Mouse (Mus musculus) common myeloid progenitor, adult 5-6 weeks (primary cell): ENCODE measurements at regions not wholly inside any gene's neighbourhood (a gene's known extent, or its start where the extent isn't known, plus 50 kb on each side); places are given as distances from the start of the nearest gene placed in this dataset.
"Not testable (repeated sequence)": the region's sequence is repeated elsewhere in the genome, so short reads cannot be mapped to it uniquely, and the experiment has no call there.

Experiments
- ATAC-seq: replicated peaks from 2 replicates; pipeline ENCODE4 v1.8.0; 2016; ENCODE audit warnings: low read depth, mild to moderate bottlenecking, moderate TSS enrichment, inconsistent platforms; ENCODE audit not compliant: poor library complexity, severe bottlenecking

DNA sequence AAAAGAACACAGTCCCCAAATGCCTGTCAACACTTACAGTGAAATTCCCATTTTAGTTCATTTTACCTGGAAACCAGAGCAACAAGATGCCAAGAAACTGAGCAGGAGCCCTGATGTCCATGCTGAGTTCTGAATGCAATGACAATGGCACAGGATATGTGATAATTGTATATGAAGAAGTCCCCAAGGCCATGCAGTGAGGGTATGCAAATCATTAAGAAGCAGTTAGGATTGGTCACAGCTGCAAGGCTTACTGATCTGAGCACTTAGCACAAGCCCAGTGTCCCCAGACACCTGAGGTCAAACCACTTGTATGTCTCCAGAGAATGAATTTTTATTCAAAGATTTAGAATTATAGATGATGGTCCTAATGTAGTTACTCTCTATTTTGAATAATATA lies 419.0 kb upstream of the Tacstd2 start:
- ATAC-seq, result not testable (repeated sequence)

DNA sequence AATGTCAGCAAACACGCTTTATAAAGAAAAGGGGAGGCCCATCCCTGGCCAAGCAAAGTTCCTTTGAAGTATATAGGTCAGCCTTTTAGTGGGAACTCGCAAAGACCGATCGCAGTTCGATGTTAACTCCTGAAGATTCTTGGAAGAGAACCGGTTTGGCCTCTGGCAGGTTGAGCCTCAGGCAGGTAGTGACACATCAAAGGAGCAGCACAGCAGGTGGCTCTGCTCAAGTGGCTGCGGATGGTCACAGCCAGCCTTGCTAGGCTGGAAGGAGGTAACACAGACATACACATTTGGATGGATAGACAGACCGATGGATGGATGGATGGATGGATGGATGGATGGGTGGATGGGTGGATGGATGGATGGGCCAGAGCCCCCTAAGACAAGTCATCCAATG lies 395.9 kb upstream of the Tacstd2 start:
- ATAC-seq, result not testable (repeated sequence)

DNA sequence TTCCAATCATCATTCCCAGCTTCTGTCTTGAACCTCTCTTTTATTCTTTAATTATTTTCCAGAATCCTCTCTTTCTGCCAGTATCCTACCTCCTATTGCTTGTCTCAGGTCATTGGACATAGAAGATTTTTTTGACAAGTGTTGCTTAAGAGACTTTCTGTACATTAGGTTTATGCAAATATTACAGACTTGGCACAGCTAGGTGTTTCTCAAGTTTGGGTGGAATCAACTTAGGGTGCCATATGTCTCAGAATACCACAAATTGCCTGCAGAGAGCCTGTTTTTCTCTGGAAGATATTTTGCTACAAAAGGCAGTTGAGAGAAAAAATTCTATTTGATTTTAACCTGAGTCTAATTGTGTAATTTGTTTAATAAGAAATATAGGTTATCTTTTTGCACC lies 386.9 kb upstream of the Tacstd2 start:
- ATAC-seq, result no peak

DNA sequence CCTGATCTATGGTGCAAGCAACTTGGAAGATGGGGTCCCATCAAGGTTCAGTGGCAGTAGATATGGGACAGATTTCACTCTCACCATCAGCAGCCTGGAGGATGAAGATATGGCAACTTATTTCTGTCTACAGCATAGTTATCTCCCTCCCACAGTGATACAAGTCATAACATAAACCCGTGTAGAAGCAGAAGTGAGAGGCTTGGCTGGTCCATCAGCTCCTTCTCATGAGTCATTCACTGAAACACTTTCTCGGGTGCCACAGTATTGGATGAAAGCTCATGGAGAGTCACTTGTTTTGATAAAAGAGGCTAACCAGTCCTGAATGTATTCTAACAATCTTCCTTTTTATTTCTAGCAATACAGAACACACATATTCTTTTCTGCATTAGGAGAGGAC lies 378.3 kb upstream of the Tacstd2 start:
- ATAC-seq, result no peak

DNA sequence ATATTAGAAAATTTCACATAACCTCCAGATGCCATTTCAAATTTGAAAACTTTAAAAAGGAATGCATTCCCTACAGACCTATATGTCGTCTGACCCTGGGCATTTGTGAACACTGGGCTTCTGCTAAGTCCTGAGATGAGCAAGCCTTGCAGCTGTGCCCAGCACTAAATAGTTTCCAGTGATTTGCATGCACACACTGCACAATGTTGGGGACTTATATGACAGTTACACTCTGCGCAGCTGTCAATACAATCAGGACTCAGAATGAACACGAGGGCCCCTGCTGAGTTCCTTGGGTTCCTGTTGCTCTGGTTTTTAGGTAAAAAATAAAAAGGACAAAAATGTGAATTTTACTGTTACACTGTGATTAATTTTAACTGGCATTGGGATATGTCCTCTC lies 377.7 kb upstream of the Tacstd2 start:
- no peak for ATAC-seq

DNA sequence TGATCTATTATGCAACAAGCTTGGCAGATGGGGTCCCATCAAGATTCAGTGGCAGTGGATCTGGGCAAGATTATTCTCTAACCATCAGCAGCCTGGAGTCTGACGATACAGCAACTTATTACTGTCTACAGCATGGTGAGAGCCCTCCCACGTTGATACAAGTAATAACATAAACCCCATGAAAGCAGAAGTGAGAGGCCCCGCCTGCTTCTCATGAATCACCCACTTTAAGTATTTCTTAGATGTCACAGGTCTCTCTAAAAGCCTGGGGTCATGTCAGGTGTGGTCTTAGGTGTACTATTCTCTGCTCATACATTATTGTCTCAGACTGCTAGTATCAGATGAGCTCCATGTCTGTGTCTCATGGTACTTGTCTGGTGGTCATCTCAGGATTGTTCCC lies 360.9 kb upstream of the Tacstd2 start:
- ATAC-seq, result no peak

DNA sequence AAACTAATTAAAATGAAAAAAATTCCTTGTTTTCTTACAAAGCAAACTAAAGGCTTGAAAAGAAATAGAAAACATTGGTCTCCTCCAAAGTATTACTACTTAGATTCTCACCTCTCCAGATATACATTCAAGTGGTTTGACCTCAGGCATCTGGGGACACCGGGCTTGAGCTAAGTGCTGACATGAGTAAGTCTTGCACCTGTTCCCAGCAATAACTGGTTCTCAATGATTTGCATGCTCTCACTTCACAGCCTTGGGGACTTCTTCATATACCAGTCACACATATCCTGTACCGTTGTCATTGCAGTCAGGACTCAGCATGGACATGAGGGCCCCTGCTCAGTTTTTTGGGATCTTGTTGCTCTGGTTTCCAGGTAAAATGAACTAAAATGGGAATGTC lies 360.3 kb upstream of the Tacstd2 start:
- no peak for ATAC-seq

DNA sequence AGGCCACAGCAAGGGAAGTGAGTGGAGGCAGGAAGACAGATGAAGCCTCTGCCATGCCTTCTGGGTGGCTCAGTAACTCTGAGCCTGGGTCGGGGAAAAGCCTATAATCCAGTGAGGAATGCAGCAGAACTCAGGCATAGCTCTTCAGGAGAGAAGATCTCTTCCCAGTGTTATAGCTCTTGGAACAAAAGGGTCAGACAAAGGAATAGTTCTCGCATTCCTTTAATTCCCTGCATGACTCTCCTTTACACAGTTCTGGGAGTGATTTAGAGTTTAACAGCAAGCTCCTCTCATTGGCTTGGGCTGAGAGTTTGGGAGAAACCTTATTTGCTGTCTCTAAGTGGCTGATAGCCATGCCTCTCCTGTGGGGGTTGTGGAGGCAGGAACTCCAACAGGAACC lies 352.0 kb upstream of the Tacstd2 start:
- ATAC-seq, result no peak

DNA sequence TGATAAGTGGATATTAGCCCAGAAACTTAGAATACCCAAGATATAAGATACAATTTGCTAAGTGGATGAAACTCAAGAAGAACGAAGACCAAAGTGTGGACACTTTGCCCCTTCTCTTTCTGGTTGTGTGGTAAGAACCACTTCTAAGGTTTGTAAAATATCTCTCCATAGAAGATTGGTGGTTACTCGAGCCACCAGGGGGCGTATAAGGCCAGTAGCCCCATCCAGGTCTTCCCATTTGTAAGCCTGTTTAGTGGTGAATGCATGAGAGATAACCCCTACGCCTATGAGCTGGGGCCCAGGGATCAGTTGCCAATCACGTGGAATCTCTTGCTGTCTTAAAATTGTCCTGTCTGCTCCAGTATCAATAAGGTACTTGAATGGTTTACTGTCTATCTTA lies 349.3 kb upstream of the Tacstd2 start:
- no peak for ATAC-seq

DNA sequence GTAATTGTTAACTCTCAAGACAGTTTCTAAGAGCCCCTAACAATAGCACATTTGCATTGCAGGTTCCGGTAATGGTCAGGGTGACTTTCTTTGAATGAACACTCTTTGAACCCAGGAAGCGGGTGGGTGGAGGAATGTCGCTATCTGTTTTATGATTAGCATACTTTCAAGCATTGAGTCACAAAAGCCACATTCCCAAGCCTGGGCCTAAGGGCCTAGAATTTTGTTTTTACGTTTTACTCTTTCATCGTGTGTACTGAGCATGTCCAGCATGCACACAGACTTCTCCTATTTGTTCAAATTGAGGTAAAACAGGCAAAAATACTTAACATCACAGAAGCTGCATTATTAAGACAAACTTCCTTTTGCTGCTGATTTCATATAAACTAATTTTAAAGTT lies 345.9 kb upstream of the Tacstd2 start:
- ATAC-seq, result not testable (repeated sequence)

DNA sequence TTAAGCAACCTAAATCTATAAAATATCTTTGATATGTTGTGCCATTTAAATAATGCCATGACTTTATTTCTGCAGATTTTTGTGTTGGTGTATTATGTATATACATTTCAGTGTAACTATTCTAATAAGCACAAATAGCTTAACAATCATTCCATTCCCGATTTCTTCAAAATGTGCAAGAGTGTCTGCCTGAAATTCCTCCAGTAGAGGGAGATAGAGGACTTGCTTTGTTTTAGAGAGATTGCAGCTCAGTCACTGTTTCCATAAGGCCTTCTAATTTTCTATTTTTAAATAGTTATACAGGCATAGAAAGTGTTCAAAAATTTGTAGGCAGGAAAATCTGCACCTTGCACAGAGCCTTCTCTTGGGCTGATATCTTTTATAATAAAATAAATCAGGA lies 322.3 kb upstream of the Tacstd2 start:
- peak; percentile 71; the same call in 1 of the 2 replicates for ATAC-seq

DNA sequence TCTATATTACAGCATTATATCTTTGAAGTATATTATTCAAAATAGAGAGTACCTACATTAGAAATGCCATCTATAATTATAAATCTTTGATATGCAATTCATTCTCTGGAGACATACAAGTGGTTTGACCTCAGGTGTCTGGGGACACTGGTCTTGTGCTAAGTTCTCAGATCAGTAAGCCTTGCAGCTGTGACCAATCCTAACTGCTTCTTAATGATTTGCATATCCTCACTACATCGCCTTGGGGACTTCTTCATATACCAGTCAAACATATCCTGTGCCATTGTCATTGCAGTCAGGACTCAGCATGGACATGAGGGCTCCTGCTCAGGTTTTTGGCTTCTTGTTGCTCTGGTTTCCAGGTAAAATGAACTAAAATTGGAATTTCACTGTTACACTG lies 303.9 kb upstream of the Tacstd2 start:
- ATAC-seq, result not testable (repeated sequence)

DNA sequence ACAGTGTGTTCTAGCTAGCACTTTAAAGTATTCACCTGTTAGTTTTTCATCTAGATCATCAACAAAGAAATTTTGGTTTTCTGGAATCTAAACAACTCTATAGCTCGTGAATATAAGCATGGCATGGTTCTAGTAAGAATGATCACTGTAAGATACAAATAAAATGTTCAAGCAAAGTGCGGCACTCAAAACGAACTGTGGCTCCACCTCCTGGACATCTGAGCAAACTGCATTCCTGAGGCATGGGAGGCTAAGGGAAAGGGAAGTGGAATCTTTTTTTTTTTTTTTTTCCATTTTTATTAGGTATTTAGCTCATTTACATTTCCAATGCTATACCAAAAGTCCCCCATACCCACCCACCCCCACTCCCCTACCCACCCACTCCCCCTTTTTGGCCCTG lies 276.9 kb upstream of the Tacstd2 start:
- ATAC-seq, result peak; percentile 95

DNA sequence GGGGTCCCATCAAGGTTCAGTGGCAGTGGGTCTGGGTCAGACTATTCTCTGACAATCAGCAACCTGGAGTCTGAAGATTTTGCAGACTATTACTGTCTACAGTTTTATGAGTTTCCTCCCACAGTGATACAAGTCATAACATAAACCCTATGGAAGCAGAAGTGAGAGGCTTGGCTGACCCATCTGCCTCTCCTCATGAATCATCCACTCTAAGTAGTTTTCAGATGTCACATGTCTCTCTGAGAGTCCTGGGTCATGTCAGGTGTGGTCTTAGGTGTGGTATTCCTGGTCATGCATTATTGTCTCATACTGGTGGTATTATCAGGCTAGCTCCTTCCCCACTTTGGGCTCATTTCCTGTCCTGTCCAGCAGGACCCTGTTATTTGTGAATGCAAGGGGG lies 255.8 kb upstream of the Tacstd2 start:
- no peak for ATAC-seq

DNA sequence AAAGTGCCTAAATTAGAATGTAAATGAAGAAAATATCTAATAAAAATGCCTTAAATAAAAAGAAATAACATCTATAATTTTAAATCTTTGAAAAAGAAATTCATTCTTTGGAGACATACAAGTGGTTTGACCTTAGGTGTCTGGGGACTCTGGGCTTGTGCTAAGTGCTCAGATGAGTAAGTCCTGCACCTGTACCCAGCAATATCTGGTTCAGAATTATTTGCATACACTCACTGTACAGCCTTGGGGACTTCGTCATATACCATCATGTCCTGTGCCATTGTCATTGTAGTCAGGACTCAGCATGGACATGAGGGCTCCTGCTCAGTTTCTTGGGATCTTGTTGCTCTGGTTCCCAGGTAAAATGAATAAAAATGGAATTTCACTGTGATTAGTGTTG lies 255.1 kb upstream of the Tacstd2 start:
- no peak for ATAC-seq

DNA sequence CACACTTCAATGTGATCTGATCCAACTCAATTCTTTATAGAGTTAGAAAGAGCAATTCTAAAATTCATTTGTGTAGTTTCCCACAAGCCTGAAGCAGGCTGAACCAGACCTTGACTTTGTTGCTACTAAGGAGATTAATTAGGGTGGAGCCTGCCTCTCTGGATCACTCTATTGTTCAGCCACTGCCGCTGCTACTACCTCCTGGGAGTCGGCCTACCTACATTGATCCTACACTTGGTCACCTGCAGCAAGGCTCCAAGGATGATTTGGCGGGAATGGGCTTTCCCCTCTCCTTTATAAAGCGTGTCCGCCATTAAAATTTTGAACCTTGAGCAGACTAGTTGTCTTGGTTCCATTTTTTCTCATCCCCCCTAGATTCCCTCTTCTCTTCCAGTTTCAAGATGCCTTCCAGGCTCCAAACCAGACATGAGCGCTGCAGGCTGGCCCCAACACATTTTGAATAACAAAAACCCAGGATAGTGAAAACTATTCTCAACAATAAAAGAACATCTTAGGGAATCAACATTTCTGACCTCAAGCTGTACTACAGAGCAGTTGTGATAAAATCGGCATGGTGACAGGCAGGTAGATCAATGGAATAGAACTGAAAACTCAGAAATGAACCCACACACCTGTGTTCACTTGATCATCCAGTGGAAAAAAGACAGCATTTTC lies 251.6 kb upstream of the Tacstd2 start:
- no peak for ATAC-seq

DNA sequence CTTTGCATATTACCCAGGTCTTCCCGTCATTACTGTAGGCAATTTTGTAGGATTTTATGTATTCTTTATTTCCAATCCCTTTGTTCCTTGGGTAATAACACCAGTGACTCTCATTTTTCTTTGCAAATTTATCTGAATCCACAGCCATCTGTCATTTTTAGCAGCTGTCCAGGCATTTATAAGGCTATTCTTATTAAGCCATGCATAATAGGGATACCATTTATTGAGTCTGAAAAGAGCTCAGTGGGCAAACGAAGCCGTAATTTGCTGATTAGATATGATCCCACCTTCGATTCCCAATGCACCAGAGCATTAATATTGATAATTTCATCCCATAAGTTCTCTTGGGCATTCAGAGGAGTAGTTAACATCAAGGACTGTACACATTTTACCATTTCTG lies 243.3 kb upstream of the Tacstd2 start:
- ATAC-seq, result no peak

DNA sequence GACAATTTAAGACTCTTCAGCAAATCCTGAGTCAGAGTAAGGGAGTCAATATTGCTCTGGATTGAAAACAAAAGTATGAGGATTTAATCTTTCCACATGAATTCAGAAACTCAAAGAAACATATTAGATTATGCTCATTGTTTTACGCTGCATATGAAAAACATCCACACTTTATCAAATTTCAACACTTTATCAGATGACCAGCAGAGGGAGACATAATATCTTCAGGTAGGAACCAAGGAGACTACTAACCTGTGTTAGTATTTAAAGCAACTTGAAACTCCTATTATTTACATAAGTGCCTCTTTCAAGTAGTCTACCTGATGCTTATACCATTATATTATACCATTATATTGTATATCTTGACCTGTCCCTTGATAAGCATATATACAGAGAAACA lies 218.5 kb upstream of the Tacstd2 start:
- ATAC-seq, result not testable (repeated sequence)

DNA sequence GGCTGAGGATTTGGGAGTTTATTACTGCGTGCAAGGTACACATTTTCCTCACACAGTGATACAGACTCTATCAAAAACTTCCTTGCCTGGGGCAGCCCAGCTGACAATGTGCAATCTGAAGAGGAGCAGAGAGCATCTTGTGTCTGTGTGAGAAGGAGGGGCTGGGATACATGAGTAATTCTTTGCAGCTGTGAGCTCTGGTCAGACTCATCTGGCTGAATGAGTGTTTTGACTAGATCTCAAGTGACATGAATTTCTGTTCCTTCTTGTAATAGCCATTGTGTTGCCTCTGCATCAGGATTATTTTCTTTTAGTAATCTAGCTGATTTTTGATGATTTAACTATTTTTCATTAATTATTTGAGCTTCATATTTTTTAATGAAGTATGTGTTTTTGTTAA lies 190.0 kb upstream of the Tacstd2 start:
- ATAC-seq, result no peak

DNA sequence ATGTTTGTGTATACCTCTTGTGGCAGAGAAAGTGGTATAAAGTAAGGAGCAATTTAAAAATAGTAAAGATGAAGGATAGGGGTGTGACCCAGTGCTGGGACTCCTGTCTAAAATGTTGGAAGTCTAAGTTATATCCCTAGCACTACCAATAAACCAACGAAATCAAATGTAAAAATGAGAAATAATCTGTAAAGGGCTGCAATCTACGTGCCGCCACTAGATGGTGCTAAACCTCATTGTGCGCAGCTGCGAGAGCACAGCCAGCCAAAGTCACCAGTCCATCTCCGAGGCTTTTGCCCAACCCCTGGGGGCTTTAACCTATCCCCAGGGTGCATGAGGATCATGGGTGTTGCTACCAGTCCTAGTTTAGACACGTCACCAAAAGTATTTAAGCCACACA lies 163.4 kb upstream of the Tacstd2 start:
- not testable (repeated sequence) for ATAC-seq

DNA sequence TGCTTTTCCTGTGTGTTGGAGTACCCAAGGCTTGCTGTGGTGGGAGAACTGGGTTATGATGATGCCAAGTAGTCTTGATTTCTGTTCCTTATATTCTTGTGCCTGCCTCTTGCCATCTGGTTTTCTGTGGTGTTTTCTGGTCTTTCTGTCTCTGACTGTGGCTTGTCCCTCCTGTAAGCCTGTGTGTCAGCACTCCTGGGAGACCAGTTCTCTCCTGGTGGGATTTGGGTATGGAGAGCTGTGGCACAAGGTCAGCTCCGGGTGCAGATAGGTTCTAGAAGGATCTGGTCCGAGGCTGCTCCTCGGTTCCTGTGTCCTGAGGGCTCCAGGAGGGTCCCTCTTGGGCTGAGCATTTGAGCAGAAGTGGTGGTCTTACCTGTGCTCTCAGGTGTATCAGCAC lies 155.4 kb upstream of the Tacstd2 start:
- ATAC-seq, result not testable (repeated sequence)

DNA sequence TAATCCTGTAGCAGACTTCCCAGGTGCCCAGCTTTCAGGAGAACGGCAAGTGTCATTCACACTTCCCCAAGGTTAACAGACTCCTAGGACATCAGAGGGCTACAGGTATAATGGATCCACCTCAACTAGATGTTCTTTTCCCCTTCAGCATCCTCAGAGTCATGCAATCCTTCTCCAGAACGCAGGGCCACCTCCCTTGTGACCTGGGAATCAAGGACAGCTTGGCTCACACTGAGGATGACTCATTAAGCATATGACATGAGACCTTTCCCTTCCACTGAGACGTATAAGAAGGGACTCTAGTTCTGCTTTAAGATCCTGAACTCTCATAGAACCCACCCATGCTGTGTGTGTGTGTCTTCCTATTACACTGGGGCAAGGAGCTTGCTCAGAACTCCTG lies 147.5 kb upstream of the Tacstd2 start:
- ATAC-seq, result not testable (repeated sequence)

DNA sequence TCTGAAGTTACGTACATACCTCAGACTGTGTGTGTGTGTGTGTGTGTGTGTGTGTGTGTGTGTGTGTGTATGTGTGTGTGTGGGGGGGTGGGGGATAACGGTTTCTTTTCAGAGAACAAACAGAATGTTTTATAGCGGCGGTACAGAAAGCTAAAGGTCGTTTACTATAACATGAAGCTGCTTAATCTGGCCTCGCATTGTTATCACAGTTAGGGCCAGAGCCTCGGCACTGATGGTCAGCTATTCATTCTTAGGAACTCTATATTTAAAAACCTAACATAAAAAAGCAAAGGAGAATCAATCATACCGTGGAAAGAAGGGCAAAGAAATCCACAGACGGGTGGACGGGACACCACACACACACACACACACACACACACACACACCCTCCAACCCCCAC lies 146.0 kb upstream of the Tacstd2 start:
- ATAC-seq, result not testable (repeated sequence)
